Comparison of ENCODE assay signal across 14 mouse cellular contexts in genomic region chr2:26357484-26357883, GRCm38 (mm10). TPM values are rescaled to one million over a fixed set of nuclear protein-coding genes. Genes with fewer than 3 reads are reported as not detected.
DNase-seq lines count a peak whose midpoint lies in the region; ATAC-seq and TF ChIP-seq lines count a peak whose summit lies in the region.
"Had no signal": no experiment of that assay in that cellular context is flagged by ENCODE, and none has a peak within 500 bp of the region (broad histone marks: within the 10 kb centered on the region; RNA-seq: fewer than 3 reads in every experiment).

No protein-coding gene starts in this region.

- no peak overlapping the region for H3K4me2 ChIP-seq in forebrain, postnatal 0 days (ENCODE audit: low read depth)
- H3K4me2 ChIP-seq in kidney, embryonic 14.5 days (replicated peaks; ENCODE audit: low read depth, low read length) = no peak overlapping the region
- H3K4me2 ChIP-seq in forebrain, embryonic 15.5 days (replicated peaks) = no peak overlapping the region

- WGBS in forebrain, postnatal 0 days = 53% methylated on average over 15 of the region's 15 CpGs
- 50% methylated on average over 15 of the region's 15 CpGs for WGBS in forebrain, embryonic 10.5 days
- WGBS in kidney, embryonic 14.5 days = 41% methylated on average over 15 of the region's 15 CpGs
- 47% methylated on average over 15 of the region's 15 CpGs for WGBS in forebrain, embryonic 15.5 days

- peak; percentile 32; the same call in 1 of the 2 replicates for TF ChIP-seq CTCF in forebrain, postnatal 0 days (IDR thresholded peaks at IDR 0.05; ENCODE audit: low read depth)

- no peaks in the 10 kb centered on the region for H3K27me3 ChIP-seq in forebrain, postnatal 0 days (ENCODE audit: insufficient read depth, low read length)
- no peaks in the 10 kb centered on the region for H3K27me3 ChIP-seq in forebrain, embryonic 10.5 days (ENCODE audit: poor library complexity, severe bottlenecking)
- H3K27me3 ChIP-seq in kidney, embryonic 14.5 days (ENCODE audit: control insufficient read depth, insufficient read depth, low read length) = no peaks in the 10 kb centered on the region
- no peaks in the 10 kb centered on the region for H3K27me3 ChIP-seq in forebrain, embryonic 15.5 days

- H3K4me1 ChIP-seq in forebrain, postnatal 0 days (ENCODE audit: insufficient read depth) = peaks cover 6% of the 10 kb centered on the region; the same call in 1 of the 2 replicates
- peaks cover 20% of the 10 kb centered on the region for H3K4me1 ChIP-seq in forebrain, embryonic 10.5 days
- H3K4me1 ChIP-seq in kidney, embryonic 14.5 days (ENCODE audit: control insufficient read depth, insufficient read depth, low read length) = peaks cover 10% of the 10 kb centered on the region
- H3K4me1 ChIP-seq in forebrain, embryonic 15.5 days = peaks cover 10% of the 10 kb centered on the region

- H3K4me3 ChIP-seq in forebrain, postnatal 0 days (ENCODE audit: low read depth, low read length) = no peak overlapping the region
- no peak overlapping the region for H3K4me3 ChIP-seq in forebrain, embryonic 10.5 days
- H3K4me3 ChIP-seq in kidney, embryonic 14.5 days (ENCODE audit: low read length) = no peak overlapping the region
- no peak overlapping the region for H3K4me3 ChIP-seq in forebrain, embryonic 15.5 days
- H3K4me3 ChIP-seq: erythroblast, embryonic 14.5 days had no signal

- no peak for DNase-seq in forebrain, postnatal 0 days
- DNase-seq in forebrain, embryonic 10.5 days (ENCODE audit: extremely low spot score, low spot score) = no peak
- peak; percentile 46 for DNase-seq in thymus, postnatal 4 days
- DNase-seq in thymus, postnatal 10 days (ENCODE audit: low spot score in 2 of 2) = no peak
- no peak for DNase-seq in frontal cortex, postnatal 36 days (ENCODE audit: low spot score in 2 of 2)
- DNase-seq in right cerebral cortex, postnatal 25 days = no peak
- DNase-seq: gastrocnemius, postnatal 36 days; heart, postnatal 4 days; lung, postnatal 14 days had no signal

- ATAC-seq in forebrain, postnatal 0 days = no peak
- ATAC-seq in kidney, embryonic 14.5 days (ENCODE audit: low FRiP score, low TSS enrichment) = peak; percentile 30
- ATAC-seq in forebrain, embryonic 15.5 days (replicated peaks) = no peak
- ATAC-seq: CD4-positive, CD25-positive, alpha-beta regulatory T cell, adult 4 months; midbrain, embryonic 16.5 days had no signal

- H3K27ac ChIP-seq in forebrain, postnatal 0 days (ENCODE audit: low read depth, low read length) = no peak overlapping the region
- no peak overlapping the region for H3K27ac ChIP-seq in forebrain, embryonic 10.5 days
- no peak overlapping the region for H3K27ac ChIP-seq in kidney, embryonic 14.5 days (ENCODE audit: low read depth, low read length)
- H3K27ac ChIP-seq in forebrain, embryonic 15.5 days (replicated peaks) = no peak overlapping the region

- H3K9me3 ChIP-seq in forebrain, postnatal 0 days (ENCODE audit: low read length) = no peaks in the 10 kb centered on the region
- no peaks in the 10 kb centered on the region for H3K9me3 ChIP-seq in forebrain, embryonic 10.5 days
- no peaks in the 10 kb centered on the region for H3K9me3 ChIP-seq in kidney, embryonic 14.5 days (ENCODE audit: control insufficient read depth, low read length)
- H3K9me3 ChIP-seq in forebrain, embryonic 15.5 days = no peaks in the 10 kb centered on the region

- H3K36me3 ChIP-seq in forebrain, postnatal 0 days (ENCODE audit: insufficient read depth) = no peaks in the 10 kb centered on the region
- H3K36me3 ChIP-seq in forebrain, embryonic 10.5 days (replicated peaks) = peaks cover under 1% of the 10 kb centered on the region
- no peaks in the 10 kb centered on the region for H3K36me3 ChIP-seq in kidney, embryonic 14.5 days (ENCODE audit: control insufficient read depth, insufficient read depth, low read length)
- no peaks in the 10 kb centered on the region for H3K36me3 ChIP-seq in forebrain, embryonic 15.5 days

- H3K9ac ChIP-seq in forebrain, postnatal 0 days = no peak overlapping the region
- H3K9ac ChIP-seq in kidney, embryonic 14.5 days (ENCODE audit: low read depth, low read length) = peak overlapping the region; percentile 28; the same call in 1 of the 2 replicates
- H3K9ac ChIP-seq in forebrain, embryonic 15.5 days (replicated peaks) = no peak overlapping the region

RNA-seq across cellular contexts. Expression of gene Card9, which starts 3.2 kb away (rescaled TPM):
- total RNA-seq in forebrain, postnatal 0 days (2014; rRNA removed) = 4.0 and 4.1 TPM in 2 replicates
- polyA plus RNA-seq in forebrain, postnatal 0 days (2015; fragmentation: Nextera tagmentation; extraction: Ambion mirVana) = 0.84 and 1.8 TPM in 2 replicates
- 1.00 and 1.2 TPM in 2 replicates for polyA plus RNA-seq in forebrain, embryonic 10.5 days (2016; fragmentation: Nextera tagmentation; extraction: Ambion mirVana)
- polyA plus RNA-seq in kidney, embryonic 14.5 days (2014; fragmentation: Nextera tagmentation; extraction: Ambion mirVana) = 0.24 and 0.53 TPM in 2 replicates
- 1.4 and 1.5 TPM in 2 replicates for polyA plus RNA-seq in forebrain, embryonic 15.5 days (2015; fragmentation: Nextera tagmentation; extraction: Ambion mirVana)

RNA-seq across cellular contexts. Expression of gene Dnlz, which starts 5.6 kb away (rescaled TPM):
- total RNA-seq in forebrain, postnatal 0 days (2014; rRNA removed) = 32.2 and 39.8 TPM in 2 replicates
- 28.8 and 33.2 TPM in 2 replicates for polyA plus RNA-seq in forebrain, postnatal 0 days (2015; fragmentation: Nextera tagmentation; extraction: Ambion mirVana)
- polyA plus RNA-seq in forebrain, embryonic 10.5 days (2016; fragmentation: Nextera tagmentation; extraction: Ambion mirVana) = 33.8 and 37.2 TPM in 2 replicates
- 27.4 and 33.3 TPM in 2 replicates for polyA plus RNA-seq in kidney, embryonic 14.5 days (2014; fragmentation: Nextera tagmentation; extraction: Ambion mirVana)
- polyA plus RNA-seq in forebrain, embryonic 15.5 days (2015; fragmentation: Nextera tagmentation; extraction: Ambion mirVana) = 33.0 and 33.5 TPM in 2 replicates

RNA-seq across cellular contexts. Expression of gene Snapc4, which starts 23.0 kb away (rescaled TPM):
- 56.7 and 58.6 TPM in 2 replicates for total RNA-seq in forebrain, postnatal 0 days (2014; rRNA removed)
- polyA plus RNA-seq in forebrain, postnatal 0 days (2015; fragmentation: Nextera tagmentation; extraction: Ambion mirVana) = 14.9 and 19.1 TPM in 2 replicates
- 37.8 and 38.9 TPM in 2 replicates for polyA plus RNA-seq in forebrain, embryonic 10.5 days (2016; fragmentation: Nextera tagmentation; extraction: Ambion mirVana)
- 24.6 and 29.3 TPM in 2 replicates for polyA plus RNA-seq in kidney, embryonic 14.5 days (2014; fragmentation: Nextera tagmentation; extraction: Ambion mirVana)
- 31.4 and 31.6 TPM in 2 replicates for polyA plus RNA-seq in forebrain, embryonic 15.5 days (2015; fragmentation: Nextera tagmentation; extraction: Ambion mirVana)

RNA-seq across cellular contexts. Expression of gene Entr1, which starts 31.6 kb away (rescaled TPM):
- total RNA-seq in forebrain, postnatal 0 days (2014; rRNA removed) = 160 and 179 TPM in 2 replicates
- polyA plus RNA-seq in forebrain, postnatal 0 days (2015; fragmentation: Nextera tagmentation; extraction: Ambion mirVana) = 146 and 152 TPM in 2 replicates
- polyA plus RNA-seq in forebrain, embryonic 10.5 days (2016; fragmentation: Nextera tagmentation; extraction: Ambion mirVana) = 127 and 128 TPM in 2 replicates
- polyA plus RNA-seq in kidney, embryonic 14.5 days (2014; fragmentation: Nextera tagmentation; extraction: Ambion mirVana) = 86.1 and 112 TPM in 2 replicates
- 191 and 194 TPM in 2 replicates for polyA plus RNA-seq in forebrain, embryonic 15.5 days (2015; fragmentation: Nextera tagmentation; extraction: Ambion mirVana)

RNA-seq across cellular contexts. Expression of gene Pmpca, which starts 31.7 kb away (rescaled TPM):
- total RNA-seq in forebrain, postnatal 0 days (2014; rRNA removed) = 66.0 and 74.3 TPM in 2 replicates
- polyA plus RNA-seq in forebrain, postnatal 0 days (2015; fragmentation: Nextera tagmentation; extraction: Ambion mirVana) = 76.1 and 85.7 TPM in 2 replicates
- polyA plus RNA-seq in forebrain, embryonic 10.5 days (2016; fragmentation: Nextera tagmentation; extraction: Ambion mirVana) = 151 and 156 TPM in 2 replicates
- 68.9 and 113 TPM in 2 replicates for polyA plus RNA-seq in kidney, embryonic 14.5 days (2014; fragmentation: Nextera tagmentation; extraction: Ambion mirVana)
- 90.2 and 98.3 TPM in 2 replicates for polyA plus RNA-seq in forebrain, embryonic 15.5 days (2015; fragmentation: Nextera tagmentation; extraction: Ambion mirVana)
